Mouse (Mus musculus) E14TG2a.4 (cell line): Measurements from ENCODE around the gene Epha3.

Experiments used
- CTCF ChIP-seq: conservative IDR thresholded peaks from 2 replicates; pipeline ENCODE4 v1.5.1; 2014; ENCODE audit warnings: low read length
- POU5F1 ChIP-seq: IDR thresholded peaks from 2 replicates; pipeline ENCODE4 v1.6.1; 2014; ENCODE audit warnings: low read length, borderline replicate concordance

GRCm38 (mm10) chr16:63642641-63643040 is 221.3 kb downstream of the Epha3 start:
- no peak for TF ChIP-seq CTCF
- no peak for TF ChIP-seq POU5F1
